Mouse (Mus musculus): Measurements from ENCODE around the gene Atg9b.
"Not testable (repeated sequence)": the region's sequence is repeated elsewhere in the genome, so short reads cannot be mapped to it uniquely, and the experiment has no call there.

The Atg9b gene

DNA sequence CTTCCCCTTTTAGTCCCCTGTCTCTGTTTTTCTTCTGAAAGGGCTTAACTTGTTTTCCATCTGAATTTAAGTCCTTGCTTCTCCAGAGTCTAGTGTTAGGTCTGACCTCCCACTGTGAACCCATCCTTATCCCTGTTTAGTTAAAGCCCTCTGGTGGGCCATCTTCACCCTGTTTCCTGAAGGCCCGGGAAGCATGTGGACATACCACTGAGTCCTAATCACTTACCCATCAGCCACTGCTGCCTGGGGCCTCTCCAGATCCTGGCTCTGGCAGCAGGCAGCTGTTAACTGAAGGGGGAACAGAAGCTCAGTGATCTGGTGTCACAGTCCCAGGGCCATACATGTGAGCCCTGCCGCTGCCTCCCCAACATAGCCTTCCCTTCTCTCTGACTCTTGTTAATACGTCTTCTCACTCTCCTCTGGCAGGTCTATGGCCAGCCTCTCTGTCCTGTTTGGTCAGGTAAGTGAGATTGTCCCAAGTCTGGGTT is 13.5 kb upstream of the Atg9b start:
- DNase-seq (ENCODE audit: low read depth, low spot score) = no peak

DNA sequence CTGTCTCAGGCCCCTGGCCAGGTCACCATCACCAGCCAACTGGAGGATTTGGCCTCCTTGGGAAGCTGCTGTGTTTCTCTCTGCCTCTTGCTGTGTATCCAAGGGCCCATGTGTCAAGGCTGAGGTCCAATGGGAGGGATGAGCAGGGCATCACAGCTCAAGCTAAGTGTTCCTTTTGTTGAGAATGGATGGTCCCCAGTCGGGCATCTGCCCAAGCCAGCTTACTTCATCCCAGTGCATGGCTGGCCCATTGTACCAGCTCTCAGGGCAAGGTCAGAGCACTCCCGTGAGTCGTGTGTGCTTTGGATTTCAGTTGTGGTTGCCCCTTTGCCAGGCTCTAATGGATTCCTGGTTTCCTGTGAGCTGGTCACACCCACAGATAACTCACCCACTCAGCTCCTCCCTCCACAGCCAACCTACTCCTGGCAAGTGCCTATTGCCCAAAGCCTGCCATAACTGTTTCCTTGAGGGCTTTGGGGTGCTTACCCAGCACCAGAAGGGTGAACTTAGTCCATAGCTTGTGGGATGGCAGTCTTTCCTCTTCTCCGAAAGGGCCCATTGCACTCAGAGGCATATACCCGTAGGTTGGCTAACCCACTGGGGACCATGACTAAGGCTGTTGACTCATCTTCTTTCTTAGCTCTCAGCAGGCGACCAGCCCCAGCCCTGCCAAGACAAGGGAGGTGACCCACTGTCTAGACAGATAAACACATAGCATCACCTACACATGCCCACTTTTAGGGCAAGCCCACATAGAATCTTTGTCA is 12.8 kb upstream of the Atg9b start:
- no peak for DNase-seq (ENCODE audit: low read depth, low spot score)

DNA sequence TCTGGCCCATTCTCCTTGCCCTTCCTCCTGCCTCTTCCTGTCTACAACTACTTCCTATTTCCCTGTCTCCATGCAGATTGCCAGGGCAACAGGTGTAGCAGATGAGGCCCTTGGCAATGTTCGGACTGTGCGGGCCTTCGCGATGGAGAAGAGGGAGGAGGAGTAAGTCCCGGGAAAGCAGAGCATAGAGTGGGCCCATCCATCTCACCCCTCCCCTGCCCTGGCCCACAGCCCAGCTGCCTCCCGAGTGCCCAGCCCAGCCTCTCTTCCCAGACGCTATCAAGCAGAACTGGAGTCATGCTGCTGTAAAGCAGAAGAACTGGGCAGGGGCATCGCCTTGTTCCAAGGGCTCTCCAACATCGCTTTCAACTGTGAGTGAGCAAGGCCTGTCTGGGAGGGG is 10.0 kb upstream of the Atg9b start:
- no peak for DNase-seq (ENCODE audit: low read depth, low spot score)

DNA sequence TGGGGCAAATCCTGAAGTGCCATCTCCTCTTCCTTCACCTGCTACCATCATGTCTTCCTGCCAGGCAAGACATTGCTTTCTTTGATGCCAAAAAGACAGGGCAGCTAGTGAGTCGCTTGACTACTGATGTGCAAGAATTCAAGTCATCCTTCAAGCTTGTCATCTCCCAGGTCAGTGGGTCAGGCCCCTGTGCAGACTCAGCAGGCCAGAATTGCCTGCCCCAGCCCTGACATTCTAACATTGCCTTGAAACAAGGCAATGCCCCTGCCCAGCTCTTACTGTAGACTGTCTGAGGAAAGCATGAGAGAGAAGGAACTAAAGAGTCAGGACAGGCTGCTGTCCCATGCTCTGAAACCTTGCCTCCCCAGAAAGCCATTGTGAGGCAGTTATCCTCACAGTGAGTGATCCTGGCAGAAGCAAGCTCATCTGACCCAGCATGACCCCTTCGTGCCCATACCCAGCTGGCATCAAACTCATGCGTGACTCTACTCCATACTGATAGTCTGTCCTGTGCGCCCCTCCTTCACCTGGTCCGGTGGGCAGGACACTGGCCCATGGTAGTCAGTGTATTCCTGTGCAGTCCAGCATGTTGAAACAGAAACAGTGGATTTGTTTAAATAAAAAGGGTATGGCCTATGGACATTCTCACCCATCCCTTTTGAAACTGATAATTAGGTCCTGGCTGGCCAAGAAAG is 9.1 kb upstream of the Atg9b start:
- DNase-seq (ENCODE audit: low read depth, low spot score) = no peak

DNA sequence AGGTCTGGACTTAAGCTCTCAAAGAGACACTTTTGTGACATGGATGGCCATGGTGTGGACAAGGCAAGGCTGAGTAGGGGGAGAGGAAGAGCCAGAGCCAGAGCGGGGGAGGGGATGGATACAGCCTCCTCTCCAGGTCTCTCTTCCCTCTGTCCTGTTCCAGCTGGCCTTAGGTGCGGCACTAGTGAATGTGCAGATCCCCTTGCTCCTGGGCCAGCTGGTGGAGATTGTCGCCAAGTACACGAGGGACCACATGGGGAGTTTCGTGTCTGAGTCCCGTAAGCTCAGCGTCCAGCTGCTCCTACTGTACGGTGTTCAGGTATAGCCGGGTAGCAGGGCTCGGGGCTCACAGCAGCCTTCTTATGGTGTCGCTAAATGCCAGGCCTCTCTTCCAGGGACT is 8.4 kb upstream of the Atg9b start:
- no peak for DNase-seq (ENCODE audit: low read depth, low spot score)

DNA sequence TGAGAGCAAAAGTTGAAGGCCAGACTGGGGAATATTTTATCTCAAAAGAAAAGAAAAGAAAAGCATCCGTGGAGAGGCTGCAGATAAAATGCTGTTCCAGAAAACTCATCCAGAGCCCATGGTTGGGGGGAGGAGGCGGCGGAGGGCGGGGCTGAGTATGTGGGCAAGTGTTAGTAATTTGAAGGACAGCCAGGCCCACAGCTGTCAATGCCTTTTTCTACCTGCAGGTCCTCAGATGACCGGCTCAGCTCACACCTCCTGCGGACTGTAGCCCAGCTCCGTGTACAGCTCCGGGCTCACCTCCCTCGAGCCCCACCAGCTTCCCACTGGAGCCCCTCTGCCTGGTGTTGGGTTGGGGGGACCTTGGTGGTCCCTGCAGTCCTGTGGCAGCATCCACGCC is 7.7 kb upstream of the Atg9b start:
- no peak for DNase-seq (ENCODE audit: low read depth, low spot score)

DNA sequence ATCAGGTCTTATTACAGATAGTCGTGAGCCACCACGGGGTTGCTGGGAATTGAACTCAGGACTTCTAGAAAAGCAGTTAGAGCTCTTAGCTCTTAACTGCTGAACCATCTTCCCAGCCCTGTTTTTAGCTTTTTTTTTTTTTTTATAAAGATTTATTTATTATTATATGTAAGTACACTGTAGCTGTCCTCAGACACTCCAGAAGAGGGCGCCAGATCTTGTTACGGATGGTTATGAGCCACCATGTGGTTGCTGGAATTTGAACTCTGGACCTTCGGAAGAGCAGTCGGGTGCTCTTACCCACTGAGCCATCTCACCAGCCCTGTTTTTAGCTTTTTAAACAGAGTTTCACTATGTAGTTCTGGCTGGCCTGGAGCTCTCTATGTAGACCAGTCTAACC is 4.3 kb upstream of the Atg9b start:
- DNase-seq (ENCODE audit: low read depth, low spot score) = not testable (repeated sequence)

DNA sequence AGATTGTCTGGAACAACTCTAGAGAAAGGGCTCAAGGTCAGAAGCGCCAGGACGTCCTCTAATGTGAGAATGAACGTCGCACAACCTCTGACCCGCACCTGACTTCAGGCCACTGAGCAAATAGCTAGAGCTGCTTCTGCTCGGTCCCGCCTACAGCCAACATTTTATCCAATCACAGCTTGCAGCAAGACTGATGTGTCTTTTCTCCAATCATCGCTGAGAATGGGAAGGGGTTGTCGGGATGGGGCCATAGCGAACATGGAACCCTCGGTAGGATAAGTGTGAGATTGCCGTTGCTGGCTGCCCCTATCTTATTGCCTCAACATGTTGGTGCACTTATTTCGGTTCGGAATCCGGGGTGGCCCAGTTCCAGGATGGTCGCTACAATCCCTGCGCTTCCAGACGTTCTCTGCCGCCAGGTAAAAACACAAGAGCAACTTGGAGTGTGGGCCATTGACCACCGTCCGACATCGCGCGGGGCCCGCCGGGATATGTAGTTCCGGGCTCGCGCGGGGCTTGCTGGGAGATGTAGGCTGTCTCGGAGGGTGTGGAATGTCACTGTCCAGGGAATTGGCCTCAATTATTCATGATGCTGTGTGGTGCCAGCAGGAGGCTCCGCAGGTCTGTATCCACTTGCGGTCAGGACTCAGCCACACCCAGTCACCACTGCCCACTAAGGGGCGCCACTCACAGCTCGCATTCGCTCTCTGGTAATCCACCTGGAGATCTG is 2.4 kb upstream of the Atg9b start:
- DNase-seq (ENCODE audit: low read depth, low spot score) = peak; percentile 95

DNA sequence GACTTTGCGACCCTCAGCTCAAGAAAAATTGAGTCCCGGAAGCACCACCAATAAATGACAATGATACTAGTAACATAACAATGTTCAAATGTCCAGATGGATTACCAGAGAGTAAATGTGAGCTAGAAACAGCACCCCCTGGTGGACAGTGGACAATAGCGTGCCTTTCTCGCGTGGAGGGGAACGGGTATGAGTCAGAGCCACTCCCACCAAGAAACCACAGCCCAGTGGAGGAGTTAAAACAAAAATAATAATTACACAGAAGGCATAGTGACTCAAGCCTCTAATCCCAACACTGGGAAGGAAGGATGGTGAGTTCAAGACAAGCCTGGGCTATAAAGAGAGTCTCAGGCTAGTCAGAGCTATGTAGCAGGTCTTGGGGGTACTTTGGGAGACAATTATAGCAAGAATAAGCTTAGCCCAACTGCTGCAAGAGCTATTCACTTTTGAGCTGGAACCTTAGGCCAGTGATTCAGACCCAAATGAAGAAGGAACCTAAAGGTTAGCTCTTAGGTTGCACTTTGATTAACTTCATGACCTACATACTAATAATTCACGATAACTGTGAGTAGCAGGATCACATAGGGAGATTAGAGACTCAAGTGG is 1.6 kb upstream of the Atg9b start, which contains the start of gene Abcb8:
Abcb8 (plus strand) TSS at position 272 of the 606 bp plus-strand sequence.
- no peak for DNase-seq (ENCODE audit: low read depth, low spot score)

DNA sequence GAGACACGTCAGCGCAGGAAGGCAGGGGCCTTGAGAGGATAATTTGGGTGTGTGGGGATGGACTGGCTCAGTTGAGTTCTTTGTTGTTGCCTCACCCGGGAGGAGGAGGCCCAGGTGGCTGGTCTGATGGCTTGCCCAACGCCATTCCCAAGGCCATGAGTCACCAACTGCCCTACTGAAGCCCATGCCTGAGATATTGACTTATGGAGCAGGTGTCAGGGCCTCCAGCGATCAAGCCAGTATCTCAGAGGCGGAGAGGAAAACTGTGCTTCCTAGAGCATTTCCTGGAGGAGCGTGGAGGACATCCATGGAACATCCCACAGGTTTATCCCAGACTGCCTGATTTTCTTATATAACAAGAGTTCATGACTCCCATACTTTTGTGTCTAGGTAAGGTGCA is 781 bp upstream of the Atg9b start:
- DNase-seq (ENCODE audit: low read depth, low spot score) = no peak

DNA sequence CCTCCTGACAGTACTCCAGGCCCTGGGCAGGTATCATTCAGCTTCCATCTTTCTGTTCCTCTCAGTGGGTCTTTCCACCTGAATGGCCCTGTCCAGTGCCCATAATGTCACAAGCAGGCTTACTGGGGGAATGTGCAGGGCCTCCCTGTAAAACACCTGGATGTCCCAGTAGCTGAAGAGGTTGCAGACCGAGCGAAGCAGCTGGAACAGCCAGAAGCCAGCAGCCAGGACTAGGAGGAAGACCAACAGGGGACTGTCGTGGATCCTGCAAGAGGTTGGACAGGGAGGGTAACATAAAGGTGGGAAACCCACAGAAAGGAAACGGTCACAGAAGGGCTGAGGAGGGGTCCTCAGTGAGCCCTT is 2.3 kb downstream of the Atg9b start:
- DNase-seq (ENCODE audit: low read depth, low spot score) = no peak

DNA sequence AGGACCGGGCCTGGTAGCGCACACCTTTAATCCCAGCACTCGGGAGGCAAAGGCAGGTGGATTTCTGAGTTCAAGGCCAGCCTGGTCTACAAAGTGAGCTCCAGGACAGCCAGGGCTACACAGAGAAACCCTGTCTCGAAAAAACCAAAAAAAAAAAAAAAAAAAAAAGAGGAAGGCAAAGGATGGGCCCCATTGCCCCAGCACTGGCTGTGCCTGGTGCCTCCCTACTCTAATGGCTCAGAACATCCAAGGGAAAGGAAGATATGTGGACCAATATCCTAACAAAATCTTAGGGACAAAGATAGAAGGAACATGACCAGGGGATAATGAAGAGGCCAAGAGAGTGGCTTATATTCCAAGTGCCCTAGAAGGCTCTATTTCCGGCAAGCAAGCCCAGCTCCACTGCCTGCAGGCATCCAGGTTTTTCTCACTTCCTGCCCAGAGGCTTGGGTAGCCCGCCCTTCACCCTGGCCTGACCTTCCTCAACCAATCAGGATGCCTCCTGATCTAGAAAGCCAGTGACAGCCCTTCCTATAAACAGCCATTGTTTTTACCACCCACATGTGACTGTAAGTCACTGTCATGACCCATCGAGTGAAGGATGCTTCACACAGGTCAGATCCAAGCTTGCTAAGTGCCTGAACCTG is 2.8 kb downstream of the Atg9b start:
- DNase-seq (ENCODE audit: low read depth, low spot score) = no peak

DNA sequence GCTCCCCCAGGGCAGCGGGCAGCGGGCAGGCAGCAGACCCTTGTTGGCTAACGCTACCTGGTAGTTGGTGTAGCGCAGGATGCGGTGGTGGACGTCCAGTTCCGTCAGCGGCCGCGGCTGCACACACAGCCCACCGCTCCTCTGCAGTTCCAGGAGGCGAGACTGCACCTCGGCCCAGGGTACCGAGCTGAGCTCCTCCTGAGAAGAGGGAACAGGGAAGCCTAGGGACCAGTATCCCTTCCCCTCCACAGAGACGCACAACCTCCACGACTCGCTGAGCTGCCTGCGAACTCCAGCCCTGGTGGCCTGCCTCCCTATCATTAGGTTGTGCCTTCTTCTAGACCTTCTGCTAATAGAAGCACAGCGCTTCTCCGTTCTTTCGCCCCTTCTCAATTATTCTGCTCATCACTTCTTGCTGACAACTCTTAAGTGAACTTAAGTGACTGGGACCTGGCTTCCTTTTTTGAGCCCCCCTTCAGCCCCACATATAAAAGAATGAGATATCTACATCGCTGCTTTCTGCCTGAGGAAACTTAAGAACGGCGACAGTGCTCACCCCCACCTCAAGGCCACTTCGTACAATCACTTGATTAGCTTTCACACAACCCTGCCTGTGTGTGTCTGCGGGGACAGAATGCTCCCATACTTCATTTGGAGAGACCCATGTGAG is 3.6 kb downstream of the Atg9b start:
- DNase-seq (ENCODE audit: low read depth, low spot score) = no peak

DNA sequence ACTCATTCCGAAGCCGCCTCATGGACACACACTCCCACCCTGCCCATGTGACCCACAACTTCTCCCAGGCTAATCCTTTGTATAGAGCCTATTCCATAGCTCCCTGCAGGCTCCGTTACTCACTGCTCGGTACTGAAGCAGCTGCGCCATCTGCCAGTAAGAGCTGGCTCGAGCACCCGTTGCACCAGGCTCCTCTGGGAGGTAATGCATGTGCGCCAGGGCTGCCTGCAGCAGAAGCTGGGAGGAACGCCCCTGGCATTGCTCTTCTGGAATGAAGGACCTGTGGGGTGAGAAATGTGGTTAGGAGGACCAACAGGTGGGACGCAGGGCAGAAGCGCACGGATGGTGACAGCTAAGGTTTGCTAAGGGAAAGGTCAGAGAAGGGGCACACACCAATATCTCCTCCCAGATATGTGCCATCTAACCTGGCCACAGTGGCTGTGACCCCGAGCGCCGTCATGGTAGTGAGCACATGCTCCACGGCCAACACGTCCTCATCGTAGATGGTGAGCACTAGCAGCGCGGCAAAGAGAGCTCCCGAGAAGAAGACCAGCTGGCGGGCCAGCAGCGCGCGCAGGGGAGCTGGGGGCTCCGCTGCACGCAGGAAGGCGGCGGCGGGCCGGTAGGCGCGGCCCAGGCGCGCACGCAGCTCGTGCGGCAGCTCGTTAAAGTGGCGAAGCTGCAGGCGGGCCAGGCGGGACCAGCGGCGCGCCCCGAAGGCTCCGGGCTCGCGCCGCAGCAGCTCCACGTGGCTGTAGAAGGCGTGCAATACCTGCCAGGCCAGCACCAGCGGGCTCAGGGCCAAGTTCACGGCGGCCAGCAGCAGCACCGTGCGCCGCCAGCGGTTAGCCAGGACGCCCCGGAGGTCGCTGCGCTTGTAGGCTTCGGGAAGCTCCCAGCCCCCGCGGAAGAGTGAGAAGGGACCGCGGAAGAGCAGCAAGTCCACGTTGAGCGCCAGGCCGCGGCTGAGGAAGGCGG is 4.4 kb downstream of the Atg9b start:
- DNase-seq (ENCODE audit: low read depth, low spot score) = peak; percentile 46

DNA sequence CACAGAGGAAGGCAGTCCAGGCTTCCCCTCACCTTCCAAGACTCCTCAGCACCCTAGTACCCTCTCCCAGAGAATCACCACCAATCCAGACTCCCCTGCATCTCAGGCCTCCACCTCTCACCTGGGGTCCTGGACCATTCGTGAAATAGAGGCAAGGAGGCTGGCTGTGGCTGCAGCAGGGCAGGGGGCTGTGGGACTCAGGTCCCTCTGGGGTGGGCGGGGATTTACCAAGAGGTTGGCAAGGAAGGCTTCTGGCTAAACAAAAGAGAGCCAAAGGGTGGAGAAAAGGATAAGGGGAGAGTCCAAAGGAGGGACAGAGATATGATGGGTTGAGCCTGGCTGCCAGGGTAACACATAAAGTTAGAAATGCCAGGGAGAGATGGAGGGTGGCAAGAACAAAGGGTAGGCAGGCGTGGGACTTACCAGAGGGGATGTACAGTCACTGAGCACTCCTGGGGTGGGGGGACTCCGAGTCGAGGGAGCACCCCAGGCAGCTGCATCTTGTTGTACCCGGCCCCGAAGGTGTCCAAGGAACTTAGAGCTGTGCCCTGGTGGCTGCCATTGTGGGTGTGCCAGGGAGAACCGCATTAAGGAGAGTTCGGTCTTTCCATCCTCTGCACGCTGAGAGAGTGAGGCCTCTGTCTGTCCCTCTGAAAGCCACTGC is 5.9 kb downstream of the Atg9b start:
- DNase-seq (ENCODE audit: low read depth, low spot score) = no peak

DNA sequence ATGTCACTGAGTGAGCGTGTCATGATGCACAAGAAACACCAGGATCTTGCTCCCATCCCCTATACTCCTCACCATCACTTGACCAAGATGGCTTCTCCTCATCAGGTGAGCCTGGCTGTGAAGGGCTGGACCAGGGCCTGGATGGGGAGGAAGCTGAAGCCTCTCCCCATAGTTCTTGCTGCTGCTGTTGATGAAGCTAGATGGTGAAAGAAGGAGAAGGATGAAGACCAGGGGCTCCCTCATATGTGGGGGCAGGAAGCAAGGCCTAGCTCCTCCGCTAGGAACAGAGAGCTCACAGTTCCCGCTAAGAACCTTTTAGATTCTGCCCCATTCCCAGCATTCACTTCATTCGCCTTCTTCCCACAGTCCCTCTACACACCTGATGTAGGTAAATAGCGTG is 6.6 kb downstream of the Atg9b start:
- DNase-seq (ENCODE audit: low read depth, low spot score) = no peak

DNA sequence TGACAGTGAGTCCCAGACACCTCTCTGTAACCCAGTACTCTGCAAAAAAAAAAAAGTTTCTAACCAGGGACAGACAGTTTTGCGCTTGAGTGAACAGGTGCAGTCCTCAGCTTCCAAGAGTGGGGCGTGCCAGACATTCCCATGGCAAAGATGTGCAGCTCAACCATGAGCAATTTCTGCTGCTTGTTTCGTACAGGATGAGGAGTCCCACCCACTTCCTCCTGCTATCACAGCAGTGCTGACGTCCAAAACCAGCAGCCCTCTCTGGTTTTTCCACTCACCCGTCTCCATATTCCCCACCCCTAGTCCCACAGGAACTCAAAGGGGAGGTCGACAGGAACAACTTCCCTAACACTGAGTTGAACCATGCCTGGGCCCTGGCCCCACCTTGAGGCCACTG is 7.5 kb downstream of the Atg9b start:
- DNase-seq (ENCODE audit: low read depth, low spot score) = no peak

DNA sequence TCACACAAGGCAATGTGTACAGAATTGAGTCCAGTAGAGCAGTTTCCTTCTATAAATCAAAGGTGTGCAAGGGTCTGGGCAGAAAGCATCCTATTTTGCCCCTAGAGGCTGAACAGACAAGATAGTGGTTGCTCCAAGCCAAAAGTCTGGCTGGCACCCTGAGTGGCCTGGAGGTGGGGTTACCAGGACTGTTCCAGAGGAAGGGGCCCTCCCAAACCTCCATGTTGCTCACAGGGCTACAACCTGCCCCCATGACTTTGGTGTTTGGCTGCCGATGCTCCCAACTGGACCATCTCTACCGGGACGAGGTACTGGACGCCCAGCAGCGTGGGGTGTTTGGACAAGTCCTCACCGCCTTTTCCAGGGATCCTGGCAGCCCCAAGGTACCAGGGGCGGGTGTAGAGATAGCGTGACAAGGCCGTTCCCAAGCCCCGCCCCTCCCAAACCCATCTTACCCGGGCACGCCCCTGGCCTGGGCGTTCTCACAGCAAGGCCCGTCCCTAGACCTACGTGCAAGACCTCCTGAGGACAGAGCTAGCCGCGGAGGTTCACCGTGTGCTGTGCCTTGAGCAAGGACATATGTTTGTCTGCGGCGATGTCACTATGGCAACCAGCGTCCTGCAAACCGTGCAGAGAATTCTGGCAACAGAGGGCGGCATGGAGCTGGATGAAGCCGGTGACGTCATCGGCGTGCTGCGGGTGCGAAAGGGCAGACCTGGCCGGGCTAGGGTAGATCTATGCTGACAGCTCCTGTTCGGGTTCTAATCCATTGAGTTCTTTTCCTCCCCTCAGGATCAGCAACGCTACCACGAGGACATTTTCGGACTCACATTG is 8.7 kb downstream of the Atg9b start:
- peak; percentile 72 for DNase-seq (ENCODE audit: low read depth, low spot score)

All from brain, embryonic 18.5 days (tissue).